In genomic region chr13:24565950-24566320, GRCm38 (mm10) we compare ENCODE assay signal across 8 mouse cellular contexts. TPM values are rescaled to one million over a fixed set of nuclear protein-coding genes. Genes with fewer than 3 reads are reported as not detected.
DNase-seq lines count a peak whose midpoint lies in the region; ATAC-seq and TF ChIP-seq lines count a peak whose summit lies in the region.

No protein-coding gene starts in this region.

- intact Hi-C loops in left cerebral cortex, adult 2 months (cut with DNase I): no loop called here

- no peak for TF ChIP-seq POLR2A in limb, embryonic 14.5 days (IDR thresholded peaks at IDR 0.05; ENCODE audit: borderline replicate concordance, extremely low read depth, insufficient read depth, insufficient read length)

- DNase-seq in urinary bladder, postnatal 14 days (ENCODE audit: low spot score): peak; percentile 38
- DNase-seq in urinary bladder, postnatal 36 days (ENCODE audit: low spot score in 2 of 2): no peak
- peak; percentile 80 for DNase-seq in limb, embryonic 14.5 days (ENCODE audit: low spot score)
- DNase-seq in thymus, postnatal 4 days: no peak
- DNase-seq in left cerebral cortex, adult 2 months (ENCODE audit: extremely low spot score in 1 of 2, low spot score in 2 of 2): no peak
- DNase-seq in spleen, postnatal 4 days (ENCODE audit: low spot score in 2 of 2): no peak

- H3K9ac ChIP-seq in heart, embryonic 11.5 days (ENCODE audit: low read depth, low read length): peak overlapping the region; percentile 29; the same call in 1 of the 2 replicates
- no peak overlapping the region for H3K9ac ChIP-seq in limb, embryonic 14.5 days (ENCODE audit: low read depth, low read length, severe bottlenecking)
- H3K9ac ChIP-seq in neural tube, embryonic 14.5 days (replicated peaks; ENCODE audit: low read depth, low read length): no peak overlapping the region

- no peak for TF ChIP-seq CTCF in left cerebral cortex, adult 2 months (IDR thresholded peaks at IDR 0.05)

- H3K36me3 ChIP-seq in heart, embryonic 11.5 days (ENCODE audit: control insufficient read depth, insufficient read depth, low read length): no peaks in the 10 kb centered on the region
- no peaks in the 10 kb centered on the region for H3K36me3 ChIP-seq in limb, embryonic 14.5 days (ENCODE audit: control insufficient read depth, insufficient read depth, low read length)
- H3K36me3 ChIP-seq in neural tube, embryonic 14.5 days (ENCODE audit: control insufficient read depth, insufficient read depth, low read length): no peaks in the 10 kb centered on the region

- H3K27ac ChIP-seq in heart, embryonic 11.5 days (ENCODE audit: low read depth, low read length): peak overlapping the region; percentile 92
- peak overlapping the region; percentile 77 for H3K27ac ChIP-seq in limb, embryonic 14.5 days (replicated peaks; ENCODE audit: low read depth, low read length)
- H3K27ac ChIP-seq in neural tube, embryonic 14.5 days (ENCODE audit: low read depth, low read length): no peak overlapping the region
- H3K27ac ChIP-seq in left cerebral cortex, adult 2 months: no peak overlapping the region

- H3K4me2 ChIP-seq in heart, embryonic 11.5 days: peak overlapping the region; percentile 25
- H3K4me2 ChIP-seq in limb, embryonic 14.5 days (replicated peaks; ENCODE audit: low read depth, low read length, severe bottlenecking): 0 out of 2 replicates have a peak overlapping the region, but pooled peaks have one; percentile 7
- no peak overlapping the region for H3K4me2 ChIP-seq in neural tube, embryonic 14.5 days (ENCODE audit: low read depth, low read length)

- peaks cover 28% of the 10 kb centered on the region for H3K4me1 ChIP-seq in heart, embryonic 11.5 days (ENCODE audit: control insufficient read depth, insufficient read depth, low read length)
- peaks cover 16% of the 10 kb centered on the region for H3K4me1 ChIP-seq in limb, embryonic 14.5 days (ENCODE audit: control insufficient read depth, insufficient read depth, low read length)
- no peaks in the 10 kb centered on the region for H3K4me1 ChIP-seq in neural tube, embryonic 14.5 days (ENCODE audit: control insufficient read depth, insufficient read depth, low read length)

- 5% methylated on average over 3 of the region's 3 CpGs for WGBS in heart, embryonic 11.5 days (ENCODE audit: insufficient replicate concordance)
- 28% methylated on average over 3 of the region's 3 CpGs for WGBS in limb, embryonic 14.5 days
- WGBS in neural tube, embryonic 14.5 days: 26% methylated on average over 3 of the region's 3 CpGs

- H3K9me3 ChIP-seq in heart, embryonic 11.5 days (replicated peaks; ENCODE audit: control insufficient read depth, low read length): no peaks in the 10 kb centered on the region
- no peaks in the 10 kb centered on the region for H3K9me3 ChIP-seq in limb, embryonic 14.5 days (ENCODE audit: control insufficient read depth, low read length)
- H3K9me3 ChIP-seq in neural tube, embryonic 14.5 days (ENCODE audit: control insufficient read depth, low read length): no peaks in the 10 kb centered on the region

- H3K27me3 ChIP-seq in heart, embryonic 11.5 days (ENCODE audit: control insufficient read depth, insufficient read depth, low read length): no peaks in the 10 kb centered on the region
- no peaks in the 10 kb centered on the region for H3K27me3 ChIP-seq in limb, embryonic 14.5 days (ENCODE audit: control insufficient read depth, insufficient read depth, low read length)
- H3K27me3 ChIP-seq in neural tube, embryonic 14.5 days (ENCODE audit: control insufficient read depth, insufficient read depth, low read length): no peaks in the 10 kb centered on the region

- no peak overlapping the region for H3K4me3 ChIP-seq in heart, embryonic 11.5 days (ENCODE audit: low read depth, low read length)
- no peak overlapping the region for H3K4me3 ChIP-seq in limb, embryonic 14.5 days (replicated peaks; ENCODE audit: low read length)
- no peak overlapping the region for H3K4me3 ChIP-seq in neural tube, embryonic 14.5 days (ENCODE audit: low read depth, low read length)
- H3K4me3 ChIP-seq in left cerebral cortex, adult 2 months: no peak overlapping the region

- ATAC-seq in heart, embryonic 11.5 days (replicated peaks; ENCODE audit: insufficient number of reproducible peaks, low FRiP score, low TSS enrichment): peak; percentile 85
- peak; percentile 66 for ATAC-seq in limb, embryonic 14.5 days (ENCODE audit: low FRiP score, low read depth)
- ATAC-seq in neural tube, embryonic 14.5 days (ENCODE audit: low read depth): peak; percentile 70; the same call in 1 of the 2 replicates

RNA-seq across cellular contexts. Expression of gene Ripor2, which starts 16.1 kb away (rescaled TPM):
- polyA plus RNA-seq in heart, embryonic 11.5 days (2014; fragmentation: Nextera tagmentation; extraction: Ambion mirVana): 5.8 and 6.5 TPM in 2 replicates
- polyA plus RNA-seq in limb, embryonic 14.5 days (2012; rRNA removed): 5.1 and 6.0 TPM in 2 replicates
- polyA plus RNA-seq in limb, embryonic 14.5 days (2014; fragmentation: Nextera tagmentation; extraction: Ambion mirVana): 5.0 and 5.1 TPM in 2 replicates
- polyA plus RNA-seq in neural tube, embryonic 14.5 days (2014; fragmentation: Nextera tagmentation; extraction: Ambion mirVana): 28.1 and 28.6 TPM in 2 replicates
- total RNA-seq in left cerebral cortex, adult 2 months (2021): 10 to 100 TPM; 62.5 to 68.3 TPM

Comparison
In these comparisons a context has a peak if more than half of its experiments do, and no peak if none do; other contexts are left out.
1. DNase-seq: peak in urinary bladder, postnatal 14 days (single experiment) and limb, embryonic 14.5 days (single experiment); none in urinary bladder, postnatal 36 days (0 of 2), thymus, postnatal 4 days (single experiment), left cerebral cortex, adult 2 months (0 of 2) and spleen, postnatal 4 days (0 of 2).
2. H3K27ac ChIP-seq: peak in heart, embryonic 11.5 days (single experiment) and limb, embryonic 14.5 days (single experiment); none in neural tube, embryonic 14.5 days (single experiment) and left cerebral cortex, adult 2 months (single experiment).
3. Peak in every context shown above with its lines, with median percentiles within 50 percentile points of each other: ATAC-seq.